Mouse (Mus musculus) heart, postnatal 25 days (tissue): ENCODE measurements at regions not wholly inside any gene's neighbourhood (a gene's known extent, or its start where the extent isn't known, plus 50 kb on each side); places are given as distances from the start of the nearest gene placed in this dataset.

Experiments used
- DNase-seq: peaks from one replicate; pipeline ENCODE4 v3.0.0; 2022; ENCODE audit warnings: low spot score
- intact Hi-C: fragments of 180-260 bp; cut with DNase I; formaldehyde crosslinking; loops from one replicate; pipeline ENCODE4 v1.15.1; 2025

- DNase-seq, result no peak
- intact Hi-C loops, result no loop called here
Observed at GRCm38 (mm10) chr1:111699030-111699732, 165.5 kb downstream of the Dsel start.

GRCm38 (mm10) chr1:111660950-111661349 is 203.8 kb downstream of the Dsel start:
- intact Hi-C loops, result loop anchor here (2.0 to 10.0 kb wide), 2 partner anchors 718 to 794 kb away; no protein-coding TSS in a partner anchor
- no peak for DNase-seq

GRCm38 (mm10) chr1:111660099-111660670 is 204.5 kb downstream of the Dsel start:
- intact Hi-C loops, result loop anchor here (2.0 to 10.0 kb wide), 2 partner anchors 719 to 795 kb away; no protein-coding TSS in a partner anchor

GRCm38 (mm10) chr1:111633860-111634460 is 230.8 kb downstream of the Dsel start:
- intact Hi-C loops, result no loop called here
- DNase-seq, result no peak

More at GRCm38 (mm10) chr1:111660099-111660670, 204.5 kb downstream of the Dsel start:
- no peak for DNase-seq
